Mouse (Mus musculus): Measurements from ENCODE around the gene Sidt2. TPM values are rescaled to one million over a fixed set of nuclear protein-coding genes. Genes with fewer than 3 reads are reported as not detected.
A peak's percentile ranks its signal among the peaks of the same experiment; 100 is the strongest.

Sidt2 gene
- total and polyA plus RNA-seq, 2 experiments from 2014 or later, result 31.4 to 78.4 TPM

- peaks cover 87% of the 10 kb centered on the region for H3K36me3 ChIP-seq (replicated peaks; ENCODE audit: control insufficient read depth, insufficient read depth, low read length)
These were observed 35.2 kb downstream of the Sidt2 start for GRCm38 (mm10) chr9:45919895-45920294.

GRCm38 (mm10) chr9:45917041-45917934 is 37.8 kb downstream of the Sidt2 start:
- no peak for ATAC-seq (ENCODE audit: insufficient read depth, low read depth)
- Histone ChIP-seq H3K4me1 (ENCODE audit: control insufficient read depth, insufficient read depth) (no peaks in the 10 kb centered on the region), H3K27me3 (ENCODE audit: control insufficient read depth, insufficient read depth, low read length) (no peaks in the 10 kb centered on the region), H3K4me3 (ENCODE audit: low read depth, low read length) (no peak overlapping the region), H3K9ac (replicated peaks; ENCODE audit: low read depth, low read length) (no peak overlapping the region), H3K36me3 (replicated peaks; ENCODE audit: control insufficient read depth, insufficient read depth, low read length) (peaks cover 90% of the 10 kb centered on the region), H3K4me2 (ENCODE audit: low read depth, low read length) (no peak overlapping the region), H3K9me3 (replicated peaks; ENCODE audit: control insufficient read depth, low read length) (no peaks in the 10 kb centered on the region), H3K27ac (ENCODE audit: low read depth) (no peak overlapping the region; the same call in 1 of the 2 replicates)
- no peak for DNase-seq (ENCODE audit: low spot score)
- TF ChIP-seq EP300 (IDR thresholded peaks at IDR 0.05; ENCODE audit: low read depth) (no peak), CTCF (IDR thresholded peaks at IDR 0.05; ENCODE audit: low read depth) (no peak)
- 71% methylated on average over 5 of the region's 5 CpGs for WGBS

More at GRCm38 (mm10) chr9:45919895-45920294, 35.2 kb downstream of the Sidt2 start:
- Histone ChIP-seq H3K4me1 (ENCODE audit: control insufficient read depth, insufficient read depth) (no peaks in the 10 kb centered on the region), H3K9me3 (replicated peaks; ENCODE audit: control insufficient read depth, low read length) (no peaks in the 10 kb centered on the region), H3K27me3 (ENCODE audit: control insufficient read depth, insufficient read depth, low read length) (no peaks in the 10 kb centered on the region), H3K27ac (ENCODE audit: low read depth) (no peak overlapping the region), H3K4me2 (ENCODE audit: low read depth, low read length) (no peak overlapping the region), H3K4me3 (ENCODE audit: low read depth, low read length) (no peak overlapping the region), H3K9ac (replicated peaks; ENCODE audit: low read depth, low read length) (no peak overlapping the region)
- WGBS, result 53% methylated on average over 1 of the region's 1 CpGs
- DNase-seq (ENCODE audit: low spot score), result no peak
- no peak for TF ChIP-seq CTCF (IDR thresholded peaks at IDR 0.05; ENCODE audit: low read depth)
- TF ChIP-seq EP300 (IDR thresholded peaks at IDR 0.05; ENCODE audit: low read depth), result no peak
- no peak for ATAC-seq (ENCODE audit: insufficient read depth, low read depth)

- Histone ChIP-seq H3K9me3 (replicated peaks; ENCODE audit: control insufficient read depth, low read length) (no peaks in the 10 kb centered on the region), H3K27me3 (ENCODE audit: control insufficient read depth, insufficient read depth, low read length) (no peaks in the 10 kb centered on the region), H3K4me1 (ENCODE audit: control insufficient read depth, insufficient read depth) (no peaks in the 10 kb centered on the region), H3K4me3 (ENCODE audit: low read depth, low read length) (no peak overlapping the region), H3K4me2 (ENCODE audit: low read depth, low read length) (no peak overlapping the region), H3K36me3 (replicated peaks; ENCODE audit: control insufficient read depth, insufficient read depth, low read length) (peaks cover 94% of the 10 kb centered on the region), H3K27ac (ENCODE audit: low read depth) (no peak overlapping the region), H3K9ac (replicated peaks; ENCODE audit: low read depth, low read length) (no peak overlapping the region)
- no peak for TF ChIP-seq EP300 (IDR thresholded peaks at IDR 0.05; ENCODE audit: low read depth)
- no peak for TF ChIP-seq CTCF (IDR thresholded peaks at IDR 0.05; ENCODE audit: low read depth)
- ATAC-seq (ENCODE audit: insufficient read depth, low read depth) (no peak), DNase-seq (ENCODE audit: low spot score) (no peak)
- 91% methylated on average over 2 of the region's 2 CpGs for WGBS
These were observed 39.4 kb downstream of the Sidt2 start for GRCm38 (mm10) chr9:45915659-45916058.

- TF ChIP-seq EP300 (IDR thresholded peaks at IDR 0.05; ENCODE audit: low read depth) (no peak), CTCF (IDR thresholded peaks at IDR 0.05; ENCODE audit: low read depth) (peak; percentile 66)
- Histone ChIP-seq H3K4me3 (ENCODE audit: low read depth, low read length) (no peak overlapping the region), H3K27me3 (ENCODE audit: control insufficient read depth, insufficient read depth, low read length) (no peaks in the 10 kb centered on the region), H3K4me1 (ENCODE audit: control insufficient read depth, insufficient read depth) (peaks cover 9% of the 10 kb centered on the region; the same call in 1 of the 2 replicates), H3K9me3 (replicated peaks; ENCODE audit: control insufficient read depth, low read length) (no peaks in the 10 kb centered on the region), H3K27ac (ENCODE audit: low read depth) (no peak overlapping the region), H3K9ac (replicated peaks; ENCODE audit: low read depth, low read length) (no peak overlapping the region), H3K36me3 (replicated peaks; ENCODE audit: control insufficient read depth, insufficient read depth, low read length) (peaks cover 79% of the 10 kb centered on the region), H3K4me2 (ENCODE audit: low read depth, low read length) (no peak overlapping the region)
- DNase-seq (ENCODE audit: low spot score) (peak; percentile 37), ATAC-seq (ENCODE audit: insufficient read depth, low read depth) (no peak)
- WGBS, result 54% methylated on average over 1 of the region's 1 CpGs
These were observed 43.4 kb downstream of the Sidt2 start for GRCm38 (mm10) chr9:45911673-45912072.

- Histone ChIP-seq H3K4me2 (ENCODE audit: low read depth, low read length) (no peak overlapping the region), H3K4me3 (ENCODE audit: low read depth, low read length) (no peak overlapping the region), H3K27ac (ENCODE audit: low read depth) (no peak overlapping the region), H3K9ac (replicated peaks; ENCODE audit: low read depth, low read length) (no peak overlapping the region), H3K27me3 (ENCODE audit: control insufficient read depth, insufficient read depth, low read length) (no peaks in the 10 kb centered on the region), H3K4me1 (ENCODE audit: control insufficient read depth, insufficient read depth) (peaks cover 9% of the 10 kb centered on the region; the same call in 1 of the 2 replicates), H3K9me3 (replicated peaks; ENCODE audit: control insufficient read depth, low read length) (no peaks in the 10 kb centered on the region), H3K36me3 (replicated peaks; ENCODE audit: control insufficient read depth, insufficient read depth, low read length) (peaks cover 72% of the 10 kb centered on the region)
- no peak for DNase-seq (ENCODE audit: low spot score)
- ATAC-seq (ENCODE audit: insufficient read depth, low read depth), result no peak
- 88% methylated on average over 3 of the region's 3 CpGs for WGBS
- TF ChIP-seq EP300 (IDR thresholded peaks at IDR 0.05; ENCODE audit: low read depth), result no peak
- no peak for TF ChIP-seq CTCF (IDR thresholded peaks at IDR 0.05; ENCODE audit: low read depth)
These were observed 44.1 kb downstream of the Sidt2 start for GRCm38 (mm10) chr9:45910995-45911394.

Measured in heart, postnatal 0 days (tissue).